Mouse (Mus musculus) liver, embryonic 13.5 days (tissue): ENCODE measurements at regions not wholly inside any gene's neighbourhood (a gene's known extent, or its start where the extent isn't known, plus 50 kb on each side); places are given as distances from the start of the nearest gene placed in this dataset.

Experiments
- ATAC-seq: fragments of 200-750 bp; cut with Nextera tagmentation; 2 replicates; pipeline ENCODE4 v1.8.0; 2017; ENCODE audit warnings: low read depth, mild to moderate bottlenecking, moderate number of reproducible peaks, moderate library complexity
- DNase-seq: peaks from one replicate; pipeline ENCODE4 v3.0.0; 2022
- H3K27ac ChIP-seq: fragments of 300-500 bp; sonication (generic); 2 replicates; pipeline ENCODE4 v1.5.1; 2015; ENCODE audit warnings: moderate library complexity, mild to moderate bottlenecking, inconsistent platforms
- H3K27me3 ChIP-seq: fragments of 300-500 bp; sonication (generic); 2 replicates; pipeline ENCODE4 v1.6.1; 2015; ENCODE audit warnings: mild to moderate bottlenecking, inconsistent platforms
- H3K36me3 ChIP-seq: fragments of 300-500 bp; sonication (generic); 2 replicates; pipeline ENCODE4 v1.6.1; 2015; ENCODE audit warnings: mild to moderate bottlenecking, inconsistent platforms
- H3K4me1 ChIP-seq: fragments of 300-500 bp; sonication (generic); replicated peaks from 2 replicates; pipeline ENCODE4 v1.6.1; 2015; ENCODE audit warnings: inconsistent platforms
- H3K4me2 ChIP-seq: fragments of 300-500 bp; sonication (generic); 2 replicates; pipeline ENCODE4 v1.6.1; 2015; ENCODE audit warnings: inconsistent platforms, mild to moderate bottlenecking, moderate library complexity
- H3K4me3 ChIP-seq: fragments of 300-500 bp; sonication (generic); replicated peaks from 2 replicates; pipeline ENCODE4 v1.5.1; 2015; ENCODE audit warnings: mild to moderate bottlenecking, inconsistent platforms
- H3K9ac ChIP-seq: fragments of 300-500 bp; sonication (generic); 2 replicates; pipeline ENCODE4 v1.6.1; 2015; ENCODE audit warnings: mild to moderate bottlenecking, inconsistent platforms
- H3K9me3 ChIP-seq: fragments of 300-500 bp; sonication (generic); replicated peaks from 2 replicates; pipeline ENCODE4 v1.6.1; 2016; ENCODE audit warnings: inconsistent platforms
- WGBS: fragments of 180-500 bp; shearing (Covaris S2); methylation state at CpG from one replicate; pipeline ENCODE4 v1.1.7; 2015; ENCODE audit not compliant: insufficient replicate concordance; 5-methylcytosine and 5-hydroxymethylcytosine counted together

GRCm38 (mm10) chr1:90441134-90441868 lies 161.5 kb upstream of the Cops8 start:
- H3K4me3 ChIP-seq: no peak overlapping the region
- no peak overlapping the region for H3K27ac ChIP-seq
- DNase-seq (no peak), ATAC-seq (no peak)
- no peaks in the 10 kb centered on the region for H3K36me3 ChIP-seq
- no peaks in the 10 kb centered on the region for H3K9me3 ChIP-seq
- WGBS: 55% methylated on average over 10 of the region's 10 CpGs
- no peaks in the 10 kb centered on the region for H3K27me3 ChIP-seq
- H3K4me1 ChIP-seq: no peaks in the 10 kb centered on the region
- H3K9ac ChIP-seq: no peak overlapping the region
- H3K4me2 ChIP-seq: no peak overlapping the region

- no peak overlapping the region for H3K27ac ChIP-seq
- no peaks in the 10 kb centered on the region for H3K27me3 ChIP-seq
- no peaks in the 10 kb centered on the region for H3K4me1 ChIP-seq
- H3K4me3 ChIP-seq: no peak overlapping the region
- no peaks in the 10 kb centered on the region for H3K36me3 ChIP-seq
- ATAC-seq (no peak), DNase-seq (no peak)
- H3K9ac ChIP-seq: no peak overlapping the region
- 64% methylated on average over 19 of the region's 19 CpGs for WGBS
- H3K4me2 ChIP-seq: no peak overlapping the region
- no peaks in the 10 kb centered on the region for H3K9me3 ChIP-seq
These were observed 160.2 kb upstream of the Cops8 start for GRCm38 (mm10) chr1:90442250-90443240.

GRCm38 (mm10) chr1:90449571-90450226 lies 153.1 kb upstream of the Cops8 start:
- no peak for ATAC-seq
- H3K4me1 ChIP-seq: no peaks in the 10 kb centered on the region
- no peak overlapping the region for H3K4me2 ChIP-seq
- H3K4me3 ChIP-seq: no peak overlapping the region
- no peaks in the 10 kb centered on the region for H3K36me3 ChIP-seq
- WGBS: 48% methylated on average over 7 of the region's 7 CpGs
- H3K9me3 ChIP-seq: no peaks in the 10 kb centered on the region
- H3K27ac ChIP-seq: no peak overlapping the region
- DNase-seq: no peak
- no peak overlapping the region for H3K9ac ChIP-seq
- H3K27me3 ChIP-seq: no peaks in the 10 kb centered on the region

GRCm38 (mm10) chr1:90451942-90452557 lies 150.7 kb upstream of the Cops8 start:
- Histone ChIP-seq H3K4me1 (no peaks in the 10 kb centered on the region), H3K4me3 (no peak overlapping the region), H3K27me3 (no peaks in the 10 kb centered on the region), H3K27ac (no peak overlapping the region), H3K9me3 (no peaks in the 10 kb centered on the region), H3K9ac (no peak overlapping the region), H3K4me2 (no peak overlapping the region), H3K36me3 (no peaks in the 10 kb centered on the region)
- WGBS: 67% methylated on average over 6 of the region's 6 CpGs
- DNase-seq (no peak), ATAC-seq (no peak)

- no peak overlapping the region for H3K9ac ChIP-seq
- no peak for DNase-seq
- no peaks in the 10 kb centered on the region for H3K4me1 ChIP-seq
- no peak overlapping the region for H3K27ac ChIP-seq
- H3K36me3 ChIP-seq: no peaks in the 10 kb centered on the region
- no peaks in the 10 kb centered on the region for H3K27me3 ChIP-seq
- H3K4me2 ChIP-seq: no peak overlapping the region
- WGBS: 59% methylated on average over 7 of the region's 7 CpGs
- H3K9me3 ChIP-seq: no peaks in the 10 kb centered on the region
- H3K4me3 ChIP-seq: no peak overlapping the region
- ATAC-seq: no peak
These were observed 148.5 kb upstream of the Cops8 start for GRCm38 (mm10) chr1:90454263-90454662.

- H3K4me3 ChIP-seq: no peak overlapping the region
- WGBS: 41% methylated on average over 9 of the region's 9 CpGs
- H3K9me3 ChIP-seq: no peaks in the 10 kb centered on the region
- no peak overlapping the region for H3K4me2 ChIP-seq
- no peak overlapping the region; the same call in 1 of the 2 replicates for H3K27ac ChIP-seq
- H3K36me3 ChIP-seq: no peaks in the 10 kb centered on the region
- no peak overlapping the region for H3K9ac ChIP-seq
- DNase-seq: no peak
- H3K27me3 ChIP-seq: no peaks in the 10 kb centered on the region
- no peaks in the 10 kb centered on the region for H3K4me1 ChIP-seq
- no peak for ATAC-seq
These were observed 145.4 kb upstream of the Cops8 start for GRCm38 (mm10) chr1:90457396-90457795.

GRCm38 (mm10) chr1:90458176-90458575 lies 144.6 kb upstream of the Cops8 start:
- Histone ChIP-seq H3K9me3 (no peaks in the 10 kb centered on the region), H3K4me3 (no peak overlapping the region), H3K27me3 (no peaks in the 10 kb centered on the region), H3K27ac (no peak overlapping the region), H3K9ac (no peak overlapping the region), H3K36me3 (no peaks in the 10 kb centered on the region), H3K4me2 (no peak overlapping the region), H3K4me1 (no peaks in the 10 kb centered on the region)
- 67% methylated on average over 8 of the region's 8 CpGs for WGBS
- no peak for ATAC-seq
- DNase-seq: no peak

- ATAC-seq (no peak), DNase-seq (no peak)
- Histone ChIP-seq H3K27me3 (no peaks in the 10 kb centered on the region), H3K36me3 (no peaks in the 10 kb centered on the region), H3K27ac (no peak overlapping the region), H3K9me3 (no peaks in the 10 kb centered on the region), H3K4me2 (no peak overlapping the region), H3K4me3 (no peak overlapping the region), H3K9ac (no peak overlapping the region), H3K4me1 (no peaks in the 10 kb centered on the region)
- 65% methylated on average over 1 of the region's 1 CpGs for WGBS
These were observed 141.1 kb upstream of the Cops8 start for GRCm38 (mm10) chr1:90461699-90462098.

- no peak overlapping the region for H3K9ac ChIP-seq
- no peak for DNase-seq
- ATAC-seq: no peak
- H3K4me2 ChIP-seq: no peak overlapping the region
- H3K4me1 ChIP-seq: no peaks in the 10 kb centered on the region
- no peak overlapping the region for H3K27ac ChIP-seq
- H3K27me3 ChIP-seq: no peaks in the 10 kb centered on the region
- H3K4me3 ChIP-seq: no peak overlapping the region
- WGBS: 51% methylated on average over 6 of the region's 6 CpGs
- no peaks in the 10 kb centered on the region for H3K9me3 ChIP-seq
- H3K36me3 ChIP-seq: no peaks in the 10 kb centered on the region
These were observed 139.5 kb upstream of the Cops8 start for GRCm38 (mm10) chr1:90463302-90463701.

GRCm38 (mm10) chr1:90467646-90468045 lies 135.1 kb upstream of the Cops8 start:
- no peaks in the 10 kb centered on the region for H3K27me3 ChIP-seq
- no peak overlapping the region for H3K27ac ChIP-seq
- WGBS: 59% methylated on average over 9 of the region's 9 CpGs
- no peaks in the 10 kb centered on the region for H3K9me3 ChIP-seq
- ATAC-seq (no peak), DNase-seq (no peak)
- H3K9ac ChIP-seq: no peak overlapping the region
- H3K36me3 ChIP-seq: no peaks in the 10 kb centered on the region
- H3K4me2 ChIP-seq: no peak overlapping the region
- H3K4me1 ChIP-seq: no peaks in the 10 kb centered on the region
- H3K4me3 ChIP-seq: no peak overlapping the region

GRCm38 (mm10) chr1:90470996-90471395 lies 131.8 kb upstream of the Cops8 start:
- no peak overlapping the region for H3K27ac ChIP-seq
- no peaks in the 10 kb centered on the region for H3K36me3 ChIP-seq
- no peaks in the 10 kb centered on the region for H3K9me3 ChIP-seq
- H3K4me3 ChIP-seq: no peak overlapping the region
- H3K9ac ChIP-seq: no peak overlapping the region
- no peaks in the 10 kb centered on the region for H3K27me3 ChIP-seq
- ATAC-seq: no peak
- H3K4me2 ChIP-seq: no peak overlapping the region
- no peaks in the 10 kb centered on the region for H3K4me1 ChIP-seq
- DNase-seq: no peak
- WGBS: 77% methylated on average over 10 of the region's 10 CpGs
